Mouse (Mus musculus): ENCODE measurements at regions not wholly inside any gene's neighbourhood (a gene's known extent, or its start where the extent isn't known, plus 50 kb on each side); places are given as distances from the start of the nearest gene placed in this dataset.

- DNase-seq (ENCODE audit: extremely low spot score), result no peak
Observed at GRCm38 (mm10) chr3:35235066-35235465, 518.8 kb upstream of the Atp11b start.

GRCm38 (mm10) chr3:35235772-35236171 is 518.1 kb upstream of the Atp11b start:
- DNase-seq (ENCODE audit: extremely low spot score), result no peak

GRCm38 (mm10) chr3:35237342-35237741 is 516.6 kb upstream of the Atp11b start:
- no peak for DNase-seq (ENCODE audit: extremely low spot score)

GRCm38 (mm10) chr3:35242349-35242748 is 511.6 kb upstream of the Atp11b start:
- no peak for DNase-seq (ENCODE audit: extremely low spot score)

GRCm38 (mm10) chr3:35242871-35243529 is 510.9 kb upstream of the Atp11b start:
- DNase-seq (ENCODE audit: extremely low spot score), result no peak

GRCm38 (mm10) chr3:35245003-35245402 is 508.9 kb upstream of the Atp11b start:
- DNase-seq (ENCODE audit: extremely low spot score), result no peak

GRCm38 (mm10) chr3:35245946-35246665 is 507.8 kb upstream of the Atp11b start:
- no peak for DNase-seq (ENCODE audit: extremely low spot score)

GRCm38 (mm10) chr3:35249160-35249559 is 504.7 kb upstream of the Atp11b start:
- no peak for DNase-seq (ENCODE audit: extremely low spot score)

GRCm38 (mm10) chr3:35250092-35250749 is 503.7 kb upstream of the Atp11b start:
- no peak for DNase-seq (ENCODE audit: extremely low spot score)

GRCm38 (mm10) chr3:35253861-35254260 is 500.0 kb upstream of the Atp11b start:
- DNase-seq (ENCODE audit: extremely low spot score), result no peak

- no peak for DNase-seq (ENCODE audit: extremely low spot score)
Observed at GRCm38 (mm10) chr3:35260936-35261335, 493.0 kb upstream of the Atp11b start.

- DNase-seq (ENCODE audit: extremely low spot score), result no peak
Observed at GRCm38 (mm10) chr3:35268949-35269348, 485.0 kb upstream of the Atp11b start.

GRCm38 (mm10) chr3:35269977-35270880 is 483.7 kb upstream of the Atp11b start:
- DNase-seq (ENCODE audit: extremely low spot score), result no peak

GRCm38 (mm10) chr3:35273546-35273945 is 480.4 kb upstream of the Atp11b start:
- DNase-seq (ENCODE audit: extremely low spot score), result no peak

- DNase-seq (ENCODE audit: extremely low spot score), result no peak
Observed at GRCm38 (mm10) chr3:35280981-35281380, 472.9 kb upstream of the Atp11b start.

- no peak for DNase-seq (ENCODE audit: extremely low spot score)
Observed at GRCm38 (mm10) chr3:35282106-35282505, 471.8 kb upstream of the Atp11b start.

- no peak for DNase-seq (ENCODE audit: extremely low spot score)
Observed at GRCm38 (mm10) chr3:35294771-35295170, 459.1 kb upstream of the Atp11b start.

GRCm38 (mm10) chr3:35295746-35296145 is 458.2 kb upstream of the Atp11b start:
- DNase-seq (ENCODE audit: extremely low spot score), result no peak

- no peak for DNase-seq (ENCODE audit: extremely low spot score)
Observed at GRCm38 (mm10) chr3:35299036-35299435, 454.9 kb upstream of the Atp11b start.

GRCm38 (mm10) chr3:35306013-35306412 is 447.9 kb upstream of the Atp11b start:
- DNase-seq (ENCODE audit: extremely low spot score), result no peak

GRCm38 (mm10) chr3:35314177-35314576 is 439.7 kb upstream of the Atp11b start:
- DNase-seq (ENCODE audit: extremely low spot score), result no peak

GRCm38 (mm10) chr3:35315162-35315561 is 438.7 kb upstream of the Atp11b start:
- DNase-seq (ENCODE audit: extremely low spot score), result no peak

All from embryo, embryonic 9.5 days (tissue).